20 mouse cellular contexts compared by ENCODE assay signal in the genomic region with DNA sequence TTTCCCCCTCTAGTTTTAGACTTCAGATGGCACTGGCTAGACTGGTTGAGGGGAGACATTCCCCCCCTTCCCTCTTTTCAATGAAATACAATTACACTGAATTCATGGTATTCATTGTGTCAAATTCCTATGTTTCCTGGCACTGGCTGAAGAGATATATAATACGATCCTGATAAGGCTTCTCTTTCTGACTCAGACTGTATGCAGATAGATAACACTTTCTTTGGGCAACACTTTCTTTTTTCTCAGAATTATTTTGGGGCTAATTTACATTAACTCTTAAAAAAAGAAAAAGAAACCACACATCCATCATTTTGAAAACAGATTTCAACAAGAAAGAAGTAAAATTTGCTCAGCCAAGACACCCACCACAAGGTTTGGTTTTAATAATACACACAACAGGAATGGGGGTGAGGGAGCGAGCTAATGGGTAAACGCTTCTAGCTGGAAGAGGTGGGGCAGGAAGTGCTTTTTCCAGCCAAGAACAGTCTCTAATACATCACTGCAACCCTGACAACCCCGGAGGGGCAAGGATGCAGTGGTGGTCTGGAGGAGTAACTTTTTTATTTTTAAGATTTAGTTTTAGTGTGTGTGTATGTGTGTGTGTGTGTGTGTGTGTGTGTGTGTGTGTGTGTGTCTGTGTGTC. TPM values are rescaled to one million over a fixed set of nuclear protein-coding genes. Genes with fewer than 3 reads are reported as not detected.
DNase-seq lines count a peak whose midpoint lies in the region; ATAC-seq and TF ChIP-seq lines count a peak whose summit lies in the region.
"Had no signal": no experiment of that assay in that cellular context is flagged by ENCODE, and none has a peak within 500 bp of the region (broad histone marks: within the 10 kb centered on the region; RNA-seq: fewer than 3 reads in every experiment).

No protein-coding gene starts in this region.

- peak overlapping the region; percentile 23 for H3K27ac ChIP-seq in kidney, adult 2 months (ENCODE audit: insufficient read depth, low read depth, low read length)
- no peak overlapping the region for H3K27ac ChIP-seq in limb, embryonic 10.5 days
- no peak overlapping the region for H3K27ac ChIP-seq in hindbrain, embryonic 12.5 days
- H3K27ac ChIP-seq: embryonic facial prominence, embryonic 13.5 days; forebrain, embryonic 12.5 days; hindbrain, embryonic 13.5 days; hindbrain, postnatal 0 days had no signal

- no peak overlapping the region for H3K4me3 ChIP-seq in kidney, adult 2 months (ENCODE audit: insufficient read depth, low read depth, low read length)
- H3K4me3 ChIP-seq in limb, embryonic 10.5 days, result no peak overlapping the region
- no peak overlapping the region for H3K4me3 ChIP-seq in hindbrain, embryonic 12.5 days
- H3K4me3 ChIP-seq: embryonic facial prominence, embryonic 13.5 days; forebrain, embryonic 12.5 days; hindbrain, embryonic 13.5 days had no signal

- H3K9me3 ChIP-seq in limb, embryonic 10.5 days (replicated peaks), result no peaks in the 10 kb centered on the region
- no peaks in the 10 kb centered on the region for H3K9me3 ChIP-seq in hindbrain, embryonic 12.5 days (replicated peaks)

- WGBS in kidney, adult 2 months, result 70% methylated on average over 4 of the region's 4 CpGs
- WGBS in limb, embryonic 10.5 days, result 86% methylated on average over 4 of the region's 4 CpGs
- WGBS in hindbrain, embryonic 12.5 days, result 82% methylated on average over 4 of the region's 4 CpGs

- H3K36me3 ChIP-seq in kidney, adult 2 months (ENCODE audit: control insufficient read depth, insufficient read depth, low read length), result no peaks in the 10 kb centered on the region
- H3K36me3 ChIP-seq in limb, embryonic 10.5 days, result no peaks in the 10 kb centered on the region
- no peaks in the 10 kb centered on the region for H3K36me3 ChIP-seq in hindbrain, embryonic 12.5 days
- H3K36me3 ChIP-seq: embryonic facial prominence, embryonic 13.5 days; forebrain, embryonic 12.5 days; hindbrain, embryonic 13.5 days had no signal

- TF ChIP-seq CTCF in kidney, adult 2 months (conservative IDR thresholded peaks at IDR 0.05; ENCODE audit: insufficient read depth, insufficient read length, low read depth, low read length), result no peak

- peak; percentile 19 for DNase-seq in kidney, adult 2 months
- DNase-seq in kidney, postnatal 14 days, result no peak
- DNase-seq in 416B (ENCODE audit: low read depth) (peak; percentile 34), MEL-GATA-1-ER (ENCODE audit: extremely low read depth, low read depth) (peak; percentile 20)
- DNase-seq in limb, embryonic 10.5 days (ENCODE audit: low spot score), result no peak
- DNase-seq: adrenal gland, postnatal 10 days; cerebellum, adult 11 months; cerebellum, adult 8-10 months; cerebellum, postnatal 14 days; gastrocnemius, postnatal 36 days; heart, adult 18-20 months; kidney, adult 11 months had no signal

- 0 out of 2 replicates have a peak, but pooled peaks have one; percentile 17 for ATAC-seq in common myeloid progenitor, adult 5-6 weeks (replicated peaks; ENCODE audit: low read depth, poor library complexity, severe bottlenecking)
- ATAC-seq in hindbrain, embryonic 12.5 days (ENCODE audit: low FRiP score), result no peak
- ATAC-seq: forebrain, embryonic 16.5 days; hindbrain, postnatal 0 days had no signal

- TF ChIP-seq POLR2A in kidney, adult 2 months (IDR thresholded peaks at IDR 0.05; ENCODE audit: low read depth, low read length), result no peak

- H3K27me3 ChIP-seq in kidney, adult 2 months (replicated peaks; ENCODE audit: control insufficient read depth, insufficient read depth, low read length), result no peaks in the 10 kb centered on the region
- H3K27me3 ChIP-seq in limb, embryonic 10.5 days (ENCODE audit: low read depth, poor library complexity, severe bottlenecking), result no peaks in the 10 kb centered on the region
- no peaks in the 10 kb centered on the region for H3K27me3 ChIP-seq in hindbrain, embryonic 12.5 days
- H3K27me3 ChIP-seq: embryonic facial prominence, embryonic 13.5 days; forebrain, embryonic 12.5 days; hindbrain, embryonic 13.5 days had no signal

- H3K9ac ChIP-seq in hindbrain, embryonic 12.5 days, result no peak overlapping the region
- H3K9ac ChIP-seq: embryonic facial prominence, embryonic 13.5 days; forebrain, embryonic 12.5 days; hindbrain, embryonic 13.5 days had no signal

- no peak overlapping the region for H3K4me2 ChIP-seq in hindbrain, embryonic 12.5 days (replicated peaks)
- H3K4me2 ChIP-seq: embryonic facial prominence, embryonic 13.5 days; forebrain, embryonic 12.5 days; heart, embryonic 11.5 days; hindbrain, embryonic 13.5 days had no signal

- peaks cover 17% of the 10 kb centered on the region for H3K4me1 ChIP-seq in kidney, adult 2 months (ENCODE audit: control insufficient read depth, insufficient read depth, low read length)
- peaks cover 7% of the 10 kb centered on the region; the same call in 1 of the 2 replicates for H3K4me1 ChIP-seq in limb, embryonic 10.5 days
- H3K4me1 ChIP-seq in hindbrain, embryonic 12.5 days, result peaks cover 4% of the 10 kb centered on the region; the same call in 1 of the 2 replicates

RNA-seq across cellular contexts. Expression of a gene that starts 52.0 kb away (rescaled TPM):
- 17.8 and 18.4 TPM in 2 replicates for polyA plus RNA-seq in kidney, adult 2 months (2012; rRNA removed)
- 23.2 and 41.7 TPM in 2 replicates for total RNA-seq in common myeloid progenitor, adult 5-6 weeks (2017)
- 19.7 and 21.5 TPM in 2 replicates for polyA plus RNA-seq in limb, embryonic 10.5 days (2016; fragmentation: Nextera tagmentation; extraction: Ambion mirVana)
- 18.5 and 19.2 TPM in 2 replicates for polyA plus RNA-seq in hindbrain, embryonic 12.5 days (2016; fragmentation: Nextera tagmentation; extraction: Ambion mirVana)

Comparison
In these comparisons a context has a peak if more than half of its experiments do, and no peak if none do; other contexts are left out.
1. DNase-seq: peak in kidney, adult 2 months (single experiment), 416B (single experiment) and MEL-GATA-1-ER (single experiment); none in kidney, postnatal 14 days (single experiment) and limb, embryonic 10.5 days (single experiment).